Mouse (Mus musculus): Measurements from ENCODE around the gene Slc5a11.

GRCm38 (mm10) chr7:123279797-123280196, 65.2 kb downstream of the Slc5a11 start:
- TF ChIP-seq CTCF (IDR thresholded peaks at IDR 0.05; ENCODE audit: insufficient read depth, low read depth, low read length) (no peak), POLR2A (IDR thresholded peaks at IDR 0.05; ENCODE audit: insufficient read depth, low read depth, low read length) (no peak)

All from olfactory bulb, adult 2 months (tissue).